Mouse (Mus musculus): ENCODE data around the gene Cdkal1. TPM values are rescaled to one million over a fixed set of nuclear protein-coding genes. Genes with fewer than 3 reads are reported as not detected.

The Cdkal1 gene
- total and polyA plus RNA-seq, 3 experiments = 8.7 to 13.7 (median 9.5) TPM

GRCm38 (mm10) chr13:29208749-29209148, 646.7 kb downstream of the Cdkal1 start:
- no peak for DNase-seq (ENCODE audit: extremely low read depth)
- Histone ChIP-seq H3K9ac (ENCODE audit: insufficient read depth, low read depth) (no peak overlapping the region), H3K27ac (ENCODE audit: insufficient read depth, low read depth) (no peak overlapping the region), H3K4me3 (replicated peaks in 1 of 3; ENCODE audit: low read depth in 2 of 3, low read length in 2 of 3, poor library complexity in 1 of 3) (no peak overlapping the region), H3K4me1 (ENCODE audit: control insufficient read depth in 1 of 2, insufficient read depth in 2 of 2) (peaks cover 0 to 7% of the 10 kb centered on the region in 2 experiments; a peak in 2 of 4 replicates), H3K79me2 (replicated peaks; ENCODE audit: control insufficient read depth, extremely low read depth, insufficient read depth, poor library complexity, severe bottlenecking) (no peaks in the 10 kb centered on the region), H3K36me3 (replicated peaks in 1 of 2; ENCODE audit: control insufficient read depth in 1 of 2, insufficient read depth in 1 of 2, low read length in 1 of 2) (no peaks in the 10 kb centered on the region), H3K4me2 (ENCODE audit: insufficient read depth, low read depth, poor library complexity, severe bottlenecking) (no peak overlapping the region), H3K9me3 (replicated peaks; ENCODE audit: low read length) (no peaks in the 10 kb centered on the region), H3K27me3 (replicated peaks) (no peaks in the 10 kb centered on the region)
- in situ Hi-C loops (cut with MboI; ENCODE audit: low pct_ligation_motif_present, low pct_unique_long_range_greater_than_20kb, low sequenced_read_pairs) = no loop called here
- dilution Hi-C loops (cut with MboI; ENCODE audit: extremely low pct_ligation_motif_present, extremely low pct_unique_long_range_greater_than_20kb, low sequenced_read_pairs) = no loop called here
- TF ChIP-seq ZKSCAN1 (IDR thresholded peaks at IDR 0.05; ENCODE audit: borderline replicate concordance, low read depth, low read length) (no peak), PAX5 (IDR thresholded peaks at IDR 0.05; ENCODE audit: low read length) (no peak)

DNA sequence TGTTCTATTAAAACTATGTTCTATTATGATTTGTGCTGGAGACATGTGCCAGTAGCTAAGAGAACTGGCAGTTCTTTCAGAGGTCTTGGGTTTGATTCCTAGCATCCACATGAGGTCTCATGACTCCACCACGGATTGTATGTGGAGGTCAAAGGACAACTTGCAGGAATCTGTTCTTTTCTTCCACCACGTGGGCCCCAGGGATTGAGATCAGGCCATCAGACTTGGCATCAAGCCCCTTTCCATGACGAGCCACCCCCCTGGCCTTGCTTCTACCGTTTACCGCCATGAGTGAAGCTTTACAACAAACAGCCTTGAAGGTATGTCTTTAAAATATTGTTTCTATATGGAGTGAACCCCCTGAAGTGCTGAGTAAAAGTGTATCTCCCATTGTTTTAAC, 651.6 kb downstream of the Cdkal1 start:
- in situ Hi-C loops (cut with MboI; ENCODE audit: low pct_ligation_motif_present, low pct_unique_long_range_greater_than_20kb, low sequenced_read_pairs) (no loop called here), dilution Hi-C loops (cut with MboI; ENCODE audit: extremely low pct_ligation_motif_present, extremely low pct_unique_long_range_greater_than_20kb, low sequenced_read_pairs) (no loop called here)
- Histone ChIP-seq H3K4me2 (ENCODE audit: insufficient read depth, low read depth, poor library complexity, severe bottlenecking) (no peak overlapping the region), H3K79me2 (replicated peaks; ENCODE audit: control insufficient read depth, extremely low read depth, insufficient read depth, poor library complexity, severe bottlenecking) (no peaks in the 10 kb centered on the region), H3K27ac (ENCODE audit: insufficient read depth, low read depth) (no peak overlapping the region), H3K9ac (ENCODE audit: insufficient read depth, low read depth) (no peak overlapping the region), H3K4me1 (ENCODE audit: control insufficient read depth in 1 of 2, insufficient read depth in 2 of 2) (peaks cover 0 to 21% of the 10 kb centered on the region in 2 experiments; a peak in 3 of 4 replicates), H3K36me3 (replicated peaks in 1 of 2; ENCODE audit: control insufficient read depth in 1 of 2, insufficient read depth in 1 of 2, low read length in 1 of 2) (no peaks in the 10 kb centered on the region), H3K27me3 (replicated peaks) (no peaks in the 10 kb centered on the region), H3K9me3 (replicated peaks; ENCODE audit: low read length) (no peaks in the 10 kb centered on the region), H3K4me3 (replicated peaks in 1 of 3; ENCODE audit: low read depth in 2 of 3, low read length in 2 of 3, poor library complexity in 1 of 3) (no peak overlapping the region)
- DNase-seq (ENCODE audit: extremely low read depth) = no peak
- TF ChIP-seq ZMIZ1 (IDR thresholded peaks at IDR 0.05; ENCODE audit: low read depth, low read length) = no peak
- no peak for TF ChIP-seq USF1 (IDR thresholded peaks at IDR 0.05; ENCODE audit: low read depth, low read length)

DNA sequence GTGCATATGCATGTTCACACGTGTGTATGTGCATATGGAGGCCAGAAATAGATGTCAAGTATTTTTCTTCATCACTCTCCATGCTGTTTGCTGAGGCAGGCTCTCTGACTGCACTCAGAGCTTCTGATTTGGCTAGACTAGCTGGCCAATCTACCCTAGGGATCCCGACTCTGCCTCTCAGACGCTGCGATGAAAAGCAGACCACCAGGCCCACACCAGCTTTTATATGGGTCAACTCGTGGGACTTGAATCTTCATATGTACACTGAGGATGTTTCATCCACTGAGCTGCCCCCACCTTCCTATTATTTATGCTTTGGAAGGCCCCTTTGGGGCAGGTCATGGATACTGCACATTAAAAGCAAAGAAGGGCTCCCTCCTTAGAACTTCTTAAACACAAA, 652.0 kb downstream of the Cdkal1 start:
- Histone ChIP-seq H3K36me3 (replicated peaks in 1 of 2; ENCODE audit: control insufficient read depth in 1 of 2, insufficient read depth in 1 of 2, low read length in 1 of 2) (no peaks in the 10 kb centered on the region), H3K9me3 (replicated peaks; ENCODE audit: low read length) (no peaks in the 10 kb centered on the region), H3K9ac (ENCODE audit: insufficient read depth, low read depth) (no peak overlapping the region), H3K27ac (ENCODE audit: insufficient read depth, low read depth) (no peak overlapping the region), H3K4me1 (ENCODE audit: control insufficient read depth in 1 of 2, insufficient read depth in 2 of 2) (peaks cover 0 to 21% of the 10 kb centered on the region in 2 experiments; a peak in 3 of 4 replicates), H3K27me3 (replicated peaks) (no peaks in the 10 kb centered on the region), H3K4me2 (ENCODE audit: insufficient read depth, low read depth, poor library complexity, severe bottlenecking) (no peak overlapping the region), H3K4me3 (replicated peaks in 1 of 3; ENCODE audit: low read depth in 2 of 3, low read length in 2 of 3, poor library complexity in 1 of 3) (no peak overlapping the region), H3K79me2 (replicated peaks; ENCODE audit: control insufficient read depth, extremely low read depth, insufficient read depth, poor library complexity, severe bottlenecking) (no peaks in the 10 kb centered on the region)
- in situ Hi-C loops (cut with MboI; ENCODE audit: low pct_ligation_motif_present, low pct_unique_long_range_greater_than_20kb, low sequenced_read_pairs) = no loop called here
- no peak for TF ChIP-seq MYC (IDR thresholded peaks at IDR 0.05; ENCODE audit: low read depth, low read length)
- TF ChIP-seq IRF4 (IDR thresholded peaks at IDR 0.05; ENCODE audit: low read depth, low read length) = no peak
- TF ChIP-seq SMC3 (IDR thresholded peaks at IDR 0.05; ENCODE audit: low read depth, low read length) = no peak
- TF ChIP-seq CHD2 (IDR thresholded peaks at IDR 0.05; ENCODE audit: low read length) = no peak
- TF ChIP-seq TBP (conservative IDR thresholded peaks at IDR 0.05; ENCODE audit: low read depth, low read length) = no peak
- no peak for TF ChIP-seq TCF12 (IDR thresholded peaks at IDR 0.05; ENCODE audit: low read depth, low read length)
- no peak for TF ChIP-seq MEF2A (IDR thresholded peaks at IDR 0.05; ENCODE audit: borderline replicate concordance, low read depth, low read length)
- no peak for TF ChIP-seq PAX5 (IDR thresholded peaks at IDR 0.05; ENCODE audit: low read length)
- TF ChIP-seq MAZ (IDR thresholded peaks at IDR 0.05; ENCODE audit: low read depth, low read length) = no peak
- no peak for TF ChIP-seq JUN (IDR thresholded peaks at IDR 0.05; ENCODE audit: insufficient read depth, low read depth, low read length)
- TF ChIP-seq ZNF384 (IDR thresholded peaks at IDR 0.05; ENCODE audit: low read depth, low read length) = no peak
- TF ChIP-seq MXI1 (IDR thresholded peaks at IDR 0.05; ENCODE audit: low read depth, low read length) = no peak
- TF ChIP-seq GABPA (IDR thresholded peaks at IDR 0.05; ENCODE audit: insufficient replicate concordance, low read depth, low read length) = no peak
- TF ChIP-seq ZKSCAN1 (IDR thresholded peaks at IDR 0.05; ENCODE audit: borderline replicate concordance, low read depth, low read length) = no peak
- TF ChIP-seq KAT2A (IDR thresholded peaks at IDR 0.05; ENCODE audit: insufficient replicate concordance, low read length) = no peak
- TF ChIP-seq CHD1 (IDR thresholded peaks at IDR 0.05; ENCODE audit: low read depth, low read length) = no peak
- dilution Hi-C loops (cut with MboI; ENCODE audit: extremely low pct_ligation_motif_present, extremely low pct_unique_long_range_greater_than_20kb, low sequenced_read_pairs) = no loop called here
- DNase-seq (ENCODE audit: extremely low read depth) = no peak
